Mouse (Mus musculus) cerebellum, adult 2 months (tissue): ENCODE measurements around the gene Gga2.

Experiments
- CTCF ChIP-seq: fragments of 200-500 bp; IDR thresholded peaks from 2 replicates; pipeline ENCODE4 v1.5.1; 2011; ENCODE audit warnings: low read depth, mild to moderate bottlenecking, control low read depth, low read length, moderate library complexity, borderline replicate concordance; ENCODE audit not compliant: insufficient read depth
- POLR2A ChIP-seq: fragments of 200-500 bp; IDR thresholded peaks from 2 replicates; pipeline ENCODE4 v1.6.1; 2011; ENCODE audit warnings: low read length, control low read depth, borderline replicate concordance; ENCODE audit not compliant: insufficient read depth

GRCm38 (mm10) chr7:122046813-122047212 lies 25.8 kb upstream of the Gga2 start:
- TF ChIP-seq CTCF = no peak
- no peak for TF ChIP-seq POLR2A
